In the genomic region with DNA sequence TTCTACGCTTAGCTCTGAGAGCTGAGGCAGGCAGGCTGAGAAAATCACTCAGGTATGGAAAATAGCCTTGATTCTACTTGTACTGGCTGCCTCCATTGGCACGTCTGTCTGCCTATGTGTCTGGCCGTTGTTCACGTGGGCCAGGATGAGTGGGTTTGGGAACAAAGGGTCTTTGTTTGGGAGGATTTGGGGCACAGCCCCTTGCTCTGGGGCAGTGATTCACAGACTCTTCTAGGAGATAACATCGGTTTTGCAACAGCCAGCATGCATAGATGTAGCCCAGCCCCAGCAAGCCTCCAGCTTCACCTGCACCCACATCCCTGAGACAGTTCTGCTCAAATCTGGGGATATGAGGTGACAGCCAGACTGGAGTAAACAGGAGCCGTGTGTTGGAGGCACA, we compare ENCODE assay signal across 26 mouse cellular contexts. TPM values are rescaled to one million over a fixed set of nuclear protein-coding genes. Genes with fewer than 3 reads are reported as not detected.
DNase-seq lines count a peak whose midpoint lies in the region; ATAC-seq lines count a peak whose summit lies in the region.
"Had no signal": no experiment of that assay in that cellular context is flagged by ENCODE, and none has a peak within 500 bp of the region (broad histone marks: within the 10 kb centered on the region; RNA-seq: fewer than 3 reads in every experiment).

No protein-coding gene starts in this region.

- no peaks in the 10 kb centered on the region for H3K27me3 ChIP-seq in hindbrain, embryonic 10.5 days (ENCODE audit: insufficient read depth, poor library complexity, severe bottlenecking)
- H3K27me3 ChIP-seq in hindbrain, embryonic 11.5 days (ENCODE audit: control insufficient read depth, insufficient read depth, low read length) = no peaks in the 10 kb centered on the region
- H3K27me3 ChIP-seq in kidney, embryonic 16.5 days (ENCODE audit: insufficient read depth, low read length) = no peaks in the 10 kb centered on the region
- H3K27me3 ChIP-seq: heart, embryonic 13.5 days; hindbrain, embryonic 13.5 days; Patski had no signal

- no peaks in the 10 kb centered on the region for H3K36me3 ChIP-seq in hindbrain, embryonic 10.5 days
- H3K36me3 ChIP-seq in hindbrain, embryonic 11.5 days (ENCODE audit: control insufficient read depth, insufficient read depth, low read length) = no peaks in the 10 kb centered on the region
- no peaks in the 10 kb centered on the region for H3K36me3 ChIP-seq in kidney, embryonic 16.5 days (ENCODE audit: insufficient read depth, low read length)
- H3K36me3 ChIP-seq: heart, embryonic 10.5 days; heart, embryonic 13.5 days had no signal

- no peak for DNase-seq in hindbrain, embryonic 10.5 days (ENCODE audit: low spot score)
- no peak for DNase-seq in hindbrain, embryonic 11.5 days (ENCODE audit: low spot score)
- DNase-seq in kidney, postnatal 14 days = no peak
- DNase-seq in retina, postnatal 1 day = peak; percentile 67
- DNase-seq in retina, embryonic 14.5 days (ENCODE audit: low spot score) = no peak
- no peak for DNase-seq in gastrocnemius, adult 18-20 months (ENCODE audit: low spot score)
- DNase-seq: adrenal gland, postnatal 14 days; cerebellum, adult 11 months; cerebellum, adult 2 months; cerebellum, adult 9-11 months; cerebellum, postnatal 25 days; embryo, embryonic 11 days; forebrain, postnatal 0 days; gastrocnemius, postnatal 25 days; heart, adult 2 months; heart, postnatal 14 days; heart, postnatal 4 days had no signal

- peak overlapping the region; percentile 67 for H3K27ac ChIP-seq in hindbrain, embryonic 10.5 days
- no peak overlapping the region for H3K27ac ChIP-seq in hindbrain, embryonic 11.5 days (ENCODE audit: low read depth, low read length)
- H3K27ac ChIP-seq in kidney, embryonic 16.5 days (ENCODE audit: low read length) = peak overlapping the region; percentile 44
- H3K27ac ChIP-seq: heart, adult 2 months; heart, embryonic 10.5 days; heart, embryonic 13.5 days; hindbrain, embryonic 13.5 days had no signal

- WGBS in hindbrain, embryonic 10.5 days = 59% methylated on average over 6 of the region's 6 CpGs
- 62% methylated on average over 6 of the region's 6 CpGs for WGBS in hindbrain, embryonic 11.5 days
- WGBS in kidney, embryonic 16.5 days = 51% methylated on average over 6 of the region's 6 CpGs

- no peak overlapping the region for H3K4me2 ChIP-seq in hindbrain, embryonic 11.5 days (replicated peaks; ENCODE audit: low read depth, low read length)
- no peak overlapping the region for H3K4me2 ChIP-seq in kidney, embryonic 16.5 days (replicated peaks; ENCODE audit: low read depth, low read length)
- H3K4me2 ChIP-seq: heart, embryonic 13.5 days; hindbrain, embryonic 13.5 days had no signal

- no peak for ATAC-seq in hindbrain, embryonic 11.5 days (ENCODE audit: low FRiP score)
- no peak for ATAC-seq in kidney, embryonic 16.5 days (ENCODE audit: low FRiP score, low TSS enrichment)
- no peak for ATAC-seq in inflammation-experienced regulatory T-cells, adult 6 months
- ATAC-seq: forebrain, embryonic 14.5 days; forebrain, postnatal 0 days; hindbrain, embryonic 16.5 days; Patski had no signal

- H3K4me3 ChIP-seq in hindbrain, embryonic 10.5 days = no peak overlapping the region
- no peak overlapping the region for H3K4me3 ChIP-seq in hindbrain, embryonic 11.5 days (ENCODE audit: low read depth, low read length)
- H3K4me3 ChIP-seq in kidney, embryonic 16.5 days (ENCODE audit: low read length) = no peak overlapping the region
- H3K4me3 ChIP-seq: heart, adult 2 months; heart, embryonic 10.5 days; heart, embryonic 13.5 days; hindbrain, embryonic 13.5 days had no signal

- peaks cover 8% of the 10 kb centered on the region for H3K9me3 ChIP-seq in hindbrain, embryonic 10.5 days
- no peaks in the 10 kb centered on the region for H3K9me3 ChIP-seq in hindbrain, embryonic 11.5 days (ENCODE audit: control insufficient read depth, low read length)
- 0 out of 2 replicates have a peak, but pooled peaks cover 4% of the 10 kb centered on the region for H3K9me3 ChIP-seq in kidney, embryonic 16.5 days (ENCODE audit: low read length)
- H3K9me3 ChIP-seq: heart, embryonic 13.5 days had no signal

- no peak overlapping the region for H3K9ac ChIP-seq in hindbrain, embryonic 11.5 days (ENCODE audit: low read depth, low read length)
- no peak overlapping the region for H3K9ac ChIP-seq in kidney, embryonic 16.5 days (replicated peaks; ENCODE audit: low read length)
- H3K9ac ChIP-seq: forebrain, postnatal 0 days; heart, embryonic 13.5 days; hindbrain, embryonic 13.5 days had no signal

- peaks cover 15% of the 10 kb centered on the region for H3K4me1 ChIP-seq in hindbrain, embryonic 10.5 days (replicated peaks)
- no peaks in the 10 kb centered on the region for H3K4me1 ChIP-seq in hindbrain, embryonic 11.5 days (replicated peaks; ENCODE audit: control insufficient read depth, insufficient read depth, low read length)
- H3K4me1 ChIP-seq in kidney, embryonic 16.5 days (ENCODE audit: insufficient read depth, low read length) = peaks cover 35% of the 10 kb centered on the region
- H3K4me1 ChIP-seq: hindbrain, embryonic 13.5 days had no signal

RNA-seq across cellular contexts. Expression of a gene that starts 10.5 kb away (rescaled TPM):
- 24.4 and 25.2 TPM in 2 replicates for polyA plus RNA-seq in hindbrain, embryonic 10.5 days (2016; fragmentation: Nextera tagmentation; extraction: Ambion mirVana)
- 21.0 and 24.0 TPM in 2 replicates for polyA plus RNA-seq in hindbrain, embryonic 11.5 days (2014; fragmentation: Nextera tagmentation; extraction: Ambion mirVana)
- 123 and 137 TPM in 2 replicates for polyA plus RNA-seq in kidney, embryonic 16.5 days (2015; fragmentation: Nextera tagmentation; extraction: Ambion mirVana)
- total RNA-seq in gastrocnemius, adult 18-20 months (2021) = 10 to 100 TPM; 16.9 to 19.7 TPM
- 1 to 10 TPM; 3.0 to 6.9 (median 5.6) TPM for polyA plus RNA-seq in inflammation-experienced regulatory T-cells, adult 6 months (2017; shearing (Covaris generic))

RNA-seq across cellular contexts. Expression of a gene that starts 19.8 kb away (rescaled TPM):
- 13.8 and 17.2 TPM in 2 replicates for polyA plus RNA-seq in hindbrain, embryonic 10.5 days (2016; fragmentation: Nextera tagmentation; extraction: Ambion mirVana)
- polyA plus RNA-seq in hindbrain, embryonic 11.5 days (2014; fragmentation: Nextera tagmentation; extraction: Ambion mirVana) = 18.2 and 19.4 TPM in 2 replicates
- polyA plus RNA-seq in kidney, embryonic 16.5 days (2015; fragmentation: Nextera tagmentation; extraction: Ambion mirVana) = 18.0 and 18.7 TPM in 2 replicates
- total RNA-seq in gastrocnemius, adult 18-20 months (2021) = 1 to 10 TPM; 1.3 TPM
- polyA plus RNA-seq in inflammation-experienced regulatory T-cells, adult 6 months (2017; shearing (Covaris generic)) = 1 to 10 TPM in 1 of 3 experiments, under 1 TPM in 2; 0.63 to 1.0 (median 0.90) TPM

RNA-seq across cellular contexts. Expression of a gene that starts 20.0 kb away (rescaled TPM):
- polyA plus RNA-seq in hindbrain, embryonic 10.5 days (2016; fragmentation: Nextera tagmentation; extraction: Ambion mirVana) = 131 and 135 TPM in 2 replicates
- polyA plus RNA-seq in hindbrain, embryonic 11.5 days (2014; fragmentation: Nextera tagmentation; extraction: Ambion mirVana) = 136 and 143 TPM in 2 replicates
- 173 and 182 TPM in 2 replicates for polyA plus RNA-seq in kidney, embryonic 16.5 days (2015; fragmentation: Nextera tagmentation; extraction: Ambion mirVana)
- 10 to 100 TPM; 77.2 to 85.0 TPM for total RNA-seq in gastrocnemius, adult 18-20 months (2021)
- polyA plus RNA-seq in inflammation-experienced regulatory T-cells, adult 6 months (2017; shearing (Covaris generic)) = 100 to 1,000 TPM; 489 to 506 (median 496) TPM

RNA-seq across cellular contexts. Expression of a gene that starts 29.0 kb away (rescaled TPM):
- polyA plus RNA-seq in hindbrain, embryonic 10.5 days (2016; fragmentation: Nextera tagmentation; extraction: Ambion mirVana) = 146 and 157 TPM in 2 replicates
- polyA plus RNA-seq in hindbrain, embryonic 11.5 days (2014; fragmentation: Nextera tagmentation; extraction: Ambion mirVana) = 142 and 160 TPM in 2 replicates
- 100.0 and 102 TPM in 2 replicates for polyA plus RNA-seq in kidney, embryonic 16.5 days (2015; fragmentation: Nextera tagmentation; extraction: Ambion mirVana)
- 10 to 100 TPM; 62.3 to 66.4 TPM for total RNA-seq in gastrocnemius, adult 18-20 months (2021)
- 10 to 100 TPM; 19.3 to 30.8 (median 29.6) TPM for polyA plus RNA-seq in inflammation-experienced regulatory T-cells, adult 6 months (2017; shearing (Covaris generic))

RNA-seq across cellular contexts. Expression of a gene that starts 41.0 kb away (rescaled TPM):
- 0.30 and 1.3 TPM in 2 replicates for polyA plus RNA-seq in hindbrain, embryonic 10.5 days (2016; fragmentation: Nextera tagmentation; extraction: Ambion mirVana)
- polyA plus RNA-seq in hindbrain, embryonic 11.5 days (2014; fragmentation: Nextera tagmentation; extraction: Ambion mirVana) = 0.39 and 0.73 TPM in 2 replicates
- 0.90 and 1.2 TPM in 2 replicates for polyA plus RNA-seq in kidney, embryonic 16.5 days (2015; fragmentation: Nextera tagmentation; extraction: Ambion mirVana)
- total RNA-seq in gastrocnemius, adult 18-20 months (2021) = 1 to 10 TPM; 1.2 to 1.3 TPM
- polyA plus RNA-seq in inflammation-experienced regulatory T-cells, adult 6 months (2017; shearing (Covaris generic)) = 100 to 1,000 TPM; 682 to 810 (median 720) TPM
- total RNA-seq: common myeloid progenitor, adult 5-6 weeks; heart, adult 2 months had no signal
- polyA plus RNA-seq: hindbrain, embryonic 16.5 days had no signal
